1 mouse cellular context compared by ENCODE assay signal in the genomic region with DNA sequence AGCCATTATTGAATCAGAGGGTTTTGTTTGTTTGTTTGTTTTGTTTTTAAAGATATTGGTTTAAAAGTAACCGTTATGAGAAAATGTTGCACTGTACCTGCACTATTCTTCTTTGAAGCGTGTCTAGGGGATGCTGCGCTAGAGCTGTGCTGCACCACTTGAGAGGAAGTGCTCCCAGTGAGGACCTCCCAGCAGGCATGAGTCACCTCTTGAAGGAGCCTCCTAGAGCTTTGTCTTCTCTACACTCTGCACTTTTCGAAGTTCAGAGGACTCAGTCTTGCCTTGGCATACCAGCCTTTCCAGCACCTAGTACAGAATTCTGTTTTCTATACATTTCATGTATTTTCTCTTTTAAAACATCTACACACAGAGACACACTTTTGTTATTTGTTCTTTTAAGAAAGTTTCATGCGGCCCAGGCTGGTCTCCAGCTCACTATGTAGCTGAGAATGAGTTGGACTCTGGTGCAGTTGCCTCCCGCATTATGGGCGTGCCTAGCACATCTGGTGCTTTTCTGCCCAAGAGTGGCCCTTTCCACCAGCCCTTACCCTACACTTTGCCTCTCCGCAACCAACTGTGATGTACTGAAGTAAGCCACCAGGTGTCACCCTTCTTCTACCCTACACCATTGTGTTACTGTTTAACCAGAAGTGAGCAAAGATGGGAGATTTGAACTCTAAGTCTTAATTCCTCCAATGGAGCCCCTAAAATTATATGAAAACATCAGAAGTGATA.
TF ChIP-seq lines count a peak whose summit lies in the region.

No protein-coding gene starts in this region.

TF ChIP-seq in C2C12, 6 proteins besides CTCF, POLR2A, EP300 and RAD21:
- TF ChIP-seq CEBPB (IDR thresholded peaks at IDR 0.05; ENCODE audit: low read depth) (no peak), USF1 (IDR thresholded peaks at IDR 0.05; ENCODE audit: low read depth) (no peak), MYOD1 (IDR thresholded peaks at IDR 0.05; ENCODE audit: control insufficient read depth, insufficient read length, low read depth) (no peak), MYOG (IDR thresholded peaks at IDR 0.05; ENCODE audit: control insufficient read depth, extremely low read depth, insufficient read length) (no peak), MAX (IDR thresholded peaks at IDR 0.05) (no peak), FOSL1 (IDR thresholded peaks at IDR 0.05; ENCODE audit: insufficient read depth, low read length, poor library complexity, severe bottlenecking) (no peak)
